Mouse (Mus musculus): ENCODE measurements at regions not wholly inside any gene's neighbourhood (a gene's known extent, or its start where the extent isn't known, plus 50 kb on each side); places are given as distances from the start of the nearest gene placed in this dataset.

DNA sequence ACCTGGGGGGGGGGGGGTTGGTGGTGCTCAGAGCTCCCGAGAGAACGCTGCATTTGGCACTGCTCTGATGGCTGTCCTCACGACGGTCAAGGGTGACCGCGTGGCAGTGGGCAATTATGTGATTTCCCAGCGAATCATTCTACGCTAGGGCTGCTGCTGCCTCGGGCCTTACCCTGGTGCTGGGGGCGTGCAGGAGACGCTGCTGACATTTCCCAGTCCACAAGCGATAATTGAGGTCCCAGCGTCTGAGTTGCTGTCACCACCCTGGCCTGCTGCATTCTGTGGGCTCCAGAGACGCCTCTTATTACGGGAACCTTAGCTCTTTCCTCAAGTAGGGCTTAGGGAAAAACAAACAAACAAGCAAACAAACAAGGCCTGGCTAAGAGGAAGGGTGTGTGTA, 52.0 kb upstream of the Nkx1-1 start:
- TF ChIP-seq POLR2A (IDR thresholded peaks at IDR 0.05; ENCODE audit: borderline replicate concordance, insufficient read depth, low read length), result no peak
- TF ChIP-seq CTCF (IDR thresholded peaks at IDR 0.05; ENCODE audit: borderline replicate concordance, insufficient read depth, low read depth, low read length), result no peak
